Comparison of ENCODE assay signal across 13 mouse cellular contexts in the genomic region with DNA sequence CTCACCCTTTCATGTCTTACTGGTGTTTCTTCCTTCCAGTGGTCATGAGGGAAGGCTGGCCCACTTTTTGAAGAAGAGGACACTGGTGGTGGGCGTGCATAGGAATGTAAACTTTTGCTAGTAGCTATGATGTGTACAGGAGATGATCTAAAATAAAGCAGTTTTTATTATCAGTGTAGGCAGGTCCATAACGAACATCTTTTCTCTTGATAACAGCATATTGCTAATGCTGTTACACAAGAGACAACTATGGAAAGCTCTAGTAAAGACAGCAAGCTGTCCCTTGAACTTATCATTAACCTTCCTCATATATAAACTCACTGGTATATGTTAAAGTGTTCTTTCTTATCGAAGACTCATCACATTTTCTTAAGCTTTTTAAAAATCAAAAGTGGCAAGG.
"Had no signal": no experiment of that assay in that cellular context is flagged by ENCODE, and none has a peak within 500 bp of the region (broad histone marks: within the 10 kb centered on the region; RNA-seq: fewer than 3 reads in every experiment).

No protein-coding gene starts in this region.

- H3K4me3 ChIP-seq: limb, embryonic 12.5 days; limb, embryonic 15.5 days had no signal

- H3K9ac ChIP-seq: limb, embryonic 12.5 days; limb, embryonic 15.5 days had no signal

- ATAC-seq: intestine, postnatal 0 days had no signal

- H3K27ac ChIP-seq: kidney, postnatal 0 days; limb, embryonic 15.5 days had no signal

- H3K4me2 ChIP-seq: limb, embryonic 12.5 days; limb, embryonic 15.5 days had no signal

- H3K27me3 ChIP-seq: limb, embryonic 12.5 days; limb, embryonic 15.5 days had no signal

- H3K9me3 ChIP-seq: limb, embryonic 12.5 days; limb, embryonic 15.5 days had no signal

- DNase-seq: kidney, adult 2 months; kidney, postnatal 36 days; left cerebral cortex, postnatal 4 days; lung, adult 2 months; lung, postnatal 14 days; lung, postnatal 4 days; midbrain, embryonic 14.5 days; thymus, adult 18-20 months; thymus, postnatal 36 days had no signal
